Mouse (Mus musculus): Measurements from ENCODE around the gene Trim14. TPM values are rescaled to one million over a fixed set of nuclear protein-coding genes. Genes with fewer than 3 reads are reported as not detected.
"Not testable (repeated sequence)": the region's sequence is repeated elsewhere in the genome, so short reads cannot be mapped to it uniquely, and the experiment has no call there.

The Trim14 gene
- 0.64 and 0.78 TPM in 2 replicates for polyA plus RNA-seq (2016; fragmentation: Nextera tagmentation; extraction: Ambion mirVana)

DNA sequence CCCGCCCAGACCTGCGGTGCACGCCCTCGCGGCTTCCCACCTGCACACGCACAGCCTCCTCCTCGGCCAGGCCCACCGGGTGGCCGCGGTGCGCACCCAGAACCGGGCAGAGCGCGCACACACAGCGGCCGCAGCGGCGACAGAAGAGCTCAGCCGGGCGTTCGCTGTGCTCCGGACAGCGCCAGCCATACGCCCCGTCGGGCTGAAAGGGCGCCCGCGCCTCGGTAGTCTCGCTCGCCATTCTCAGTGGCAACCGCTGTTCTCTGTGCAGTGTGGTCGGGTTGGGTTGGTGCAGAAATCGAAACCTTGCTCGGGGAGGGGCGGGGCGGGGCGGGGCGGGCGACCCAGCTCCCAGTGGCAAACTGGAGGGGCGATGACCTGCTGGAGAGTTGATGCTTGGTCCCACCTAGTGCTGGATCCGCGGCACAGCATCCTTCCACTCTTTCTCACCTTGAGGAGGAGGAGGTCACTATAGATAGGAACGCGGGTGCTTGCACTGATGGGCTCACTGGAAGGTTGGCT, at the start of gene Trim14:
Gene Trim14 (minus strand): TSS at position 302 of the 522 bp plus-strand sequence.
- Histone ChIP-seq H3K36me3 (no peaks in the 10 kb centered on the region), H3K9me3 (replicated peaks) (no peaks in the 10 kb centered on the region), H3K27me3 (ENCODE audit: low read depth, poor library complexity, severe bottlenecking) (peaks cover 79% of the 10 kb centered on the region), H3K27ac (0 out of 2 replicates have a peak within 1 kb of the TSS, but pooled peaks have one; percentile 50), H3K4me3 (peak within 1 kb of the TSS; percentile 58), H3K4me1 (peaks cover 28% of the 10 kb centered on the region)
- whole genome bisulfite sequencing = under 1% methylated on average over 46 of the region's 46 CpGs
- peak; percentile 62 for DNase-seq (ENCODE audit: low spot score)

DNA sequence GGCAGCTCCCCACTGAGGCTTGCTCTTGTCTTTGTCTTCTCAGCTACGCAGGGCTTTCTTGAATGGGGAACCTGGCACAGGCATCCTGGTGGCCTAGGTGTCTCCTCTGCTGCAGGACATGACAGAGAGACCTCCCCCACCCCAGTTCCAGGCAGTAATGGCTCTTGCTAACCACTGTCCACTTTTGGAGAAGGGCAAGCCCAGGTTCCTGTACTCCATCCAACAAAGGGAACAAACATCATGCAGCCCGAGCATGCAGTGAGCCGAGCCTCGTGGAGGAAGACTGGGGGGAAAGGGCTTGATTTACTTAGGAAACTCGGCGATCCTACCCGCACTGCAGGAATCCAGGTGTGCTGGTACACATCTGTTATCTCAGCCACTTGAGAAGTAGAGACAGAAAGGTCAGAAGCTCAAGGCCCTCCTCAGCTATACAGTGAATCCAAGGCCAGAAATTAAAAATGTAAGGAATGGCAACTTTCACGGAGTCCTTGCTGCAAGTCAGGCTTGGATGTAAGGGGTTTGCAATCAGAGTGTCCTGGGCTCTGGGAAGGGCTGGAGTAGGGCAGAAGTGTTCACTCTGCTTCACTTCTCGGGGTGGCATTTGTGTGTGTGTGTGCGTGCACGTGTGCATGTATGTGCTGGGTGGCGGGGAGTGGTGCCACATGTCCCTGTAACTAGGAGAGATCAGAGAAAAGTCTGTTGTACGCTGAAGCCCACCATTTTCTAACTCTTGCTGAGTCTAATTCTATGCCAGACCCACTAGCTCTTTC, 49.3 kb upstream of the Trim14 start:
- no peak overlapping the region for H3K27ac ChIP-seq
- DNase-seq (ENCODE audit: low spot score) = no peak
- 85% methylated on average over 13 of the region's 13 CpGs for WGBS
- H3K9me3 ChIP-seq (replicated peaks) = no peaks in the 10 kb centered on the region
- H3K4me1 ChIP-seq = peaks cover 5% of the 10 kb centered on the region; the same call in 1 of the 2 replicates
- H3K27me3 ChIP-seq (ENCODE audit: low read depth, poor library complexity, severe bottlenecking) = no peaks in the 10 kb centered on the region
- H3K4me3 ChIP-seq = no peak overlapping the region
- H3K36me3 ChIP-seq = no peaks in the 10 kb centered on the region

DNA sequence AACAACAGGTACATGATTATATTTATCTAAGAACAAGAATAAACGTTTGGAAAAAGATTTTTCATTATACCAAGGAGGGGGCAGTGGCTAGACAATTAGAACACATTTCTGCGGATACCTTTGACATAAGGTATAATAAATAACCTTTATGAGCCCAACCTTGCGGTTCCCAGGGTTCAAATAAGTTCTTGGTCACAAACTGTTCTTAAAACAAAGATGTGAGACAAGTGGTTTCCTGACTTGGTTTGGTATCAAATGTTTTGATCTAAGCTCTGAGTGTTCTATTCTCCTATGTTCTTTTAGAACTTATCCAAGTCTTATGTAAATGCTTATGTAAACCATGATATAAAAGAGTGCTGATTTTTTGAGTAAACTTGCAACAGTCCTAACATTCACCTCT, 48.6 kb upstream of the Trim14 start:
- H3K9me3 ChIP-seq (replicated peaks); H3K27ac ChIP-seq; H3K4me3 ChIP-seq; H3K36me3 ChIP-seq; H3K27me3 ChIP-seq (ENCODE audit: low read depth, poor library complexity, severe bottlenecking); DNase-seq (ENCODE audit: low spot score); H3K4me1 ChIP-seq: not testable (repeated sequence)
- WGBS = 75% methylated on average over 3 of the region's 3 CpGs

DNA sequence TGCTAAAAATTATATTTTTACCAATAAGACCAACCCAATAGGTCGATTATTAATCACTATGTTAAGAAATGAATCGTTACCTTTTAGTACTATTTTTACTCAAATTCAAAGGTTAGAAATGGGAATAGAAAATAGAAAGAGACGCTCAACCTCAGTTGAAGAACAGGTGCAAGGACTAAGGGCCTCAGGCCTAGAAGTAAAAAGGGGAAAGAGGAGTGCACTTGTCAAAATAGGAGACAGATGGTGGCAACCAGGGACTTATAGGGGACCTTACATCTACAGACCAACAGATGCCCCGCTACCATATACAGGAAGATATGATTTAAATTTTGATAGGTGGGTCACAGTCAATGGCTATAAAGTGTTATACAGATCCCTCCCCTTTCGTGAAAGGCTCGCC, 48.1 kb upstream of the Trim14 start:
- not testable (repeated sequence) for H3K4me1 ChIP-seq; H3K4me3 ChIP-seq; H3K27ac ChIP-seq; H3K27me3 ChIP-seq (ENCODE audit: low read depth, poor library complexity, severe bottlenecking); H3K36me3 ChIP-seq; H3K9me3 ChIP-seq (replicated peaks); DNase-seq (ENCODE audit: low spot score)
- WGBS = 89% methylated on average over 2 of the region's 6 CpGs

DNA sequence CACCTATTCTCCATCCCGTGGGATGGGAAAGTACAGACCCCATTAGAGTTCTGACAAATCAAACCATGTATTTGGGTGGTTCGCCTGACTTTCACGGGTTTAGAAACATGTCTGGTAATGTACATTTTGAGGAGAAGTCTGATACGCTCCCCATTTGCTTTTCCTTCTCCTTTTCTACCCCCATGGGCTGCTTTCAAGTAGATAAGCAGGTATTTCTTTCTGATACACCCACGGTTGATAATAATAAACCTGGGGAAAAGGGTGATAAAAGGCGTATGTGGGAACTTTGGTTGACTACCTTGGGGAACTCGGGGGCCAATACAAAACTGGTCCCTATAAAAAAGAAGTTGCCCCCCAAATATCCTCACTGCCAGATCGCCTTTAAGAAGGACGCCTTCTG, 46.1 kb upstream of the Trim14 start:
- DNase-seq (ENCODE audit: low spot score); H3K27me3 ChIP-seq (ENCODE audit: low read depth, poor library complexity, severe bottlenecking): not testable (repeated sequence)
- WGBS = 88% methylated on average over 9 of the region's 9 CpGs

DNA sequence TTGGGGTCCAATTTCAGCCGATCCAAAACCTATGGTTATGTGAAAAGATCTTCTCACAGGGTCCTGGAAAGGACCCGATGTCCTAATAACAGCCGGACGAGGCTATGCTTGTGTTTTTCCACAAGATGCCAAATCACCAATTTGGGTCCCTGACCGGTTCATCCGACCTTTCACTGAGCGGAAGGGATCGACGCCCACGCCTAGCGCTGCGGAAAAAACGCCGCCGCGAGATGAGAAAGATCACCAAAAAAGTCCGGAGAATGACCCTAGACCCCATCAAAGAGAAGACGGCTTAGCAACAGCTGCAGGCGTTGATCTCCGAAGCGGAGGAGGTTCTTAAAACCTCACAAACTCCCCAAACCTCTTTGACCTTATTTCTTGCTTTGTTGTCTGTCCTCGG, 45.6 kb upstream of the Trim14 start:
- H3K36me3 ChIP-seq; H3K4me1 ChIP-seq; DNase-seq (ENCODE audit: low spot score); H3K9me3 ChIP-seq (replicated peaks); H3K27me3 ChIP-seq (ENCODE audit: low read depth, poor library complexity, severe bottlenecking); H3K27ac ChIP-seq; H3K4me3 ChIP-seq: not testable (repeated sequence)
- WGBS = 92% methylated on average over 22 of the region's 22 CpGs

More for the DNA sequence above, 46.1 kb upstream of the Trim14 start:
- H3K9me3 ChIP-seq (replicated peaks); H3K4me1 ChIP-seq; H3K4me3 ChIP-seq; H3K36me3 ChIP-seq; H3K27ac ChIP-seq: not testable (repeated sequence)

DNA sequence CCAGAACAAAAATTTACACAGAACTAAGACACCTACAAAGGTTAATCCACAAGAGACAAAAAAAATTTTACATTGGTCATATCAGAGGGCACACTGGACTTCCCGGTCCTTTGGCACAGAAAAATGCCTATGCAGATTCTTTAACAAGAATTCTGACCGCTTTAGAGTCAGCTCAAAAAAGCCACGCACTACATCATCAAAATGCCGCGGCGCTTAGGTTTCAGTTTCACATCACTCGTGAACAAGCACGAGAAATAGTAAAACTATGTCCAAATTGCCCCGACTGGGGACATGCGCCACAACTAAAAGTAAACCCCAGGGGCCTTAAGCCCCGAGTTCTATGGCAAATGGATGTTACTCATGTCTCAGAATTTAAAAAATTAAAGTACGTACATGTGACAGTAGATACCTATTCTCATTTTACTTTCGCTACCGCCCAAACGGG, 44.9 kb upstream of the Trim14 start:
- not testable (repeated sequence) for H3K9me3 ChIP-seq (replicated peaks); H3K4me1 ChIP-seq; H3K36me3 ChIP-seq; H3K27ac ChIP-seq; H3K4me3 ChIP-seq; DNase-seq (ENCODE audit: low spot score); H3K27me3 ChIP-seq (ENCODE audit: low read depth, poor library complexity, severe bottlenecking)
- 92% methylated on average over 15 of the region's 15 CpGs for WGBS

DNA sequence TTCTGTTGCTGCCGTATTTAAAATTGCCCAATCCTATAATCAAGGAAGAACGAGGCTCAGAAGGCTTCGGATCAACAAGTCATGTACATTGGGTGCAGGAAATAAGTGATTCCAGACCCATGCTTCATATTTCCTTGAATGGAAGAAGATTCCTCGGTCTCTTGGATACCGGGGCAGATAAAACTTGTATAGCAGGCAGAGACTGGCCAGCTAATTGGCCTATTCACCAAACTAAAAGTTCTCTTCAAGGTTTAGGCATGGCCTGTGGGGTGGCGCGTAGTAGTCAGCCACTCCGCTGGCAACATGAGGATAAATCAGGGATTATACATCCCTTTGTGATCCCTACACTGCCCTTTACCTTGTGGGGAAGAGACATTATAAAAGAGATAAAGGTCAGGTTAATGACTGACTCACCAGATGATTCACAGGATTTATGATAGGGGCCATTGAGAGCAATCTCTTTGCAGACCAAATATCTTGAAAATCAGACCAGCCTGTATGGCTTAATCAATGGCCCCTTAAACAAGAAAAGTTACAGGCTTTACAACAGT, 42.9 kb upstream of the Trim14 start:
- H3K9me3 ChIP-seq (replicated peaks); H3K27ac ChIP-seq; H3K4me3 ChIP-seq; H3K36me3 ChIP-seq; H3K27me3 ChIP-seq (ENCODE audit: low read depth, poor library complexity, severe bottlenecking); DNase-seq (ENCODE audit: low spot score): not testable (repeated sequence)
- peaks cover 11% of the 10 kb centered on the region for H3K4me1 ChIP-seq
- 94% methylated on average over 8 of the region's 8 CpGs for WGBS

DNA sequence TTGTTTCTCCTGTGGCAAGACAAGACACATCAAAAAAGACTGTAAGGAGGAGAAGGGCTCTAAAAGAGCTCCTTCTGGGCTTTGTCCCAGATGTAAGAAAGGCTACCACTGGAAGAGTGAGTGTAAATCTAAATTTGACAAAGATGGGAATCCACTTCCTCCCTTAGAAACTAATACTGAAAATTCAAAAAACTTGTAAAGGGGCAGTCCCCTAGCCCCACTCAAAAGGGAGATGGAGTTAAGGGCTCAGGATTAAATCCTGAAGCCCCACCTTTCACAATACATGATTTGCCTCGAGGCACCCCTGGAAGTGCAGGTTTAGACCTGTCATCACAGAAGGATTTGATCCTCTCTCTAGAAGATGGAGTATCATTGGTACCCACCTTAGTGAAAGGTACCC, 42.3 kb upstream of the Trim14 start:
- DNase-seq (ENCODE audit: low spot score) = no peak
- Histone ChIP-seq H3K36me3 (no peaks in the 10 kb centered on the region), H3K27ac (no peak overlapping the region), H3K4me3 (no peak overlapping the region), H3K4me1 (peaks cover 12% of the 10 kb centered on the region), H3K9me3 (replicated peaks) (no peaks in the 10 kb centered on the region), H3K27me3 (ENCODE audit: low read depth, poor library complexity, severe bottlenecking) (no peaks in the 10 kb centered on the region)
- 67% methylated on average over 1 of the region's 1 CpGs for WGBS

DNA sequence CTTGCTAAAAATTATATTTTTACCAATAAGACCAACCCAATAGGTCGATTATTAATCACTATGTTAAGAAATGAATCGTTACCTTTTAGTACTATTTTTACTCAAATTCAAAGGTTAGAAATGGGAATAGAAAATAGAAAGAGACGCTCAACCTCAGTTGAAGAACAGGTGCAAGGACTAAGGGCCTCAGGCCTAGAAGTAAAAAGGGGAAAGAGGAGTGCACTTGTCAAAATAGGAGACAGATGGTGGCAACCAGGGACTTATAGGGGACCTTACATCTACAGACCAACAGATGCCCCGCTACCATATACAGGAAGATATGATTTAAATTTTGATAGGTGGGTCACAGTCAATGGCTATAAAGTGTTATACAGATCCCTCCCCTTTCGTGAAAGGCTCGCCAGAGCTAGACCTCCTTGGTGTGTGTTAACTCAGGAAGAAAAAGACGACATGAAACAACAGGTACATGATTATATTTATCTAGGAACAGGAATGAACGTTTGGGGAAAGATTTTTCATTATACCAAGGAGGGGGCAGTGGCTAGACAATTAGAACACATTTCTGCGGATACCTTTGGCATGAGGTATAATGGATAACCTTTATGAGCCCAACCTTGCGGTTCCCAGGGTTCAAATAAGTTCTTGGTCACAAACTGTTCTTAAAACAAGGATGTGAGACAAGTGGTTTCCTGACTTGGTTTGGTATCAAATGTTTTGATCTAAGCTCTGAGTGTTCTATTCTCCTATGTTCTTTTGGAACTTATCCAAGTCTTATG, 39.8 kb upstream of the Trim14 start:
- not testable (repeated sequence) for H3K4me3 ChIP-seq; DNase-seq (ENCODE audit: low spot score); H3K27ac ChIP-seq; H3K36me3 ChIP-seq; H3K9me3 ChIP-seq (replicated peaks); H3K27me3 ChIP-seq (ENCODE audit: low read depth, poor library complexity, severe bottlenecking)
- 89% methylated on average over 6 of the region's 10 CpGs for WGBS
- H3K4me1 ChIP-seq = peaks cover 12% of the 10 kb centered on the region

DNA sequence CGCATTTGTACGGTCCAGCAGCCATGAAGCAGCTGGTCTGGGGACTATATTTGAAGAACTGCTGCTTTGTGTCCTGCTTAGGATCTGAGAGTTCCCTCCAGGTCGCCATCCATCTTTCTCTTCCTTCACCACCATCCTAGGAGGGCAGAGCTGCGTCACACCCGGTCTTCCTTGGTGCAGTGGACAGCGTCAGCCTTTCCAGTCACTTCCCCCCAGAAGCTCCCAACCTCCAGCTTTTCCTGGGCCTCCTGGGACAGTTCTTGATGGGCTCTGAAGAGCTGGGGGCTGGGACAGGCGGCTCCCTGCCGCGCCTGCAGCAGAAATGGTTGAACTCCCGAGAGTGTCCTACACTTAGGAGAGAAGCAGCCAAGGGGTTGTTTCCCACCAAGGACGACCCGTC, 38.9 kb upstream of the Trim14 start:
- Histone ChIP-seq H3K36me3 (no peaks in the 10 kb centered on the region), H3K4me1 (peaks cover 12% of the 10 kb centered on the region), H3K27ac (no peak overlapping the region), H3K4me3 (no peak overlapping the region), H3K9me3 (replicated peaks) (no peaks in the 10 kb centered on the region), H3K27me3 (ENCODE audit: low read depth, poor library complexity, severe bottlenecking) (no peaks in the 10 kb centered on the region)
- WGBS = 74% methylated on average over 10 of the region's 12 CpGs
- no peak for DNase-seq (ENCODE audit: low spot score)

DNA sequence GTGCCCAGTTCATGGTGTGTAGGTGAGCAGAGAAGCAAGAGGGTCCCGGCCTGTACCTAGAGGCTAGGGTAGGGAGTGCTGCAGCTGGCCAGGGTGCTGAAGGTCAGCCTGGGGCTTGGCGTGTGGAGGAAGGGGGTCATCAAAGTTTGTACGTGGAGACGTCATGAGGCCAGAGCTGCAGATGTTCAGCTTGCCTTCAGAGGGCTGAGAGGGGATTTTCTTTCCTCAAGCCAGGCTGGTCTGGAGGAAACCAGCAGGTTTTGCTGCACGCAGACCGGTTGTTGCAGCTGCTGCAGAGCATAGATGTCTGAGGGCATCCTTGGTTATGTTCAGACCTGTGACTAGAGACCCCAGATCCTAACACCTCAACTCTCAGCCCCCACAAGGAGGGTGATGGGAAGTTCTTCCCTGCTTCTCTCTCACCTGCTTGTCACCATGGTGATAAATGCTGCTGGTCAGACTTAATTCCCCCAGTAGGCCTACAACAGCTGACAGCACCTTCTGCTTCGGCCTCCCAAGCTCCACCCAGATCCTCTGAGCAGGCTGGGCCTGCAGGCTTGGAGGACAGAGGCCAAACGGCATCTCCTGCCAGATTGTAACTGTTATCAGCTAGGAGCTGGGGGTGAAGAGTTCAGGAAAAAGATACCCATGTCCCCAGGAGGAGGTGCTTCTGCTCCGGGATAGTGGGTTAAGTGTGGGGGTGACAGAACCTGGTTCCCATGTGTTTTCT, 38.2 kb upstream of the Trim14 start:
- Histone ChIP-seq H3K4me1 (peaks cover 12% of the 10 kb centered on the region), H3K36me3 (no peaks in the 10 kb centered on the region), H3K4me3 (no peak overlapping the region), H3K27me3 (ENCODE audit: low read depth, poor library complexity, severe bottlenecking) (no peaks in the 10 kb centered on the region), H3K27ac (no peak overlapping the region), H3K9me3 (replicated peaks) (no peaks in the 10 kb centered on the region)
- no peak for DNase-seq (ENCODE audit: low spot score)
- 31% methylated on average over 9 of the region's 9 CpGs for WGBS

Data from limb, embryonic 10.5 days (tissue).